Mouse (Mus musculus) small intestine, adult 2 months (tissue): ENCODE data around the gene Klhl9.
"Not testable (repeated sequence)": the region's sequence is repeated elsewhere in the genome, so short reads cannot be mapped to it uniquely, and the experiment has no call there.

Experiments used
- CTCF ChIP-seq: fragments of 200-500 bp; IDR thresholded peaks from 2 replicates; pipeline ENCODE4 v1.5.1; 2012; ENCODE audit warnings: low read depth, mild to moderate bottlenecking, control low read depth, inconsistent platforms, low read length, moderate library complexity, mixed read lengths; ENCODE audit not compliant: insufficient replicate concordance, insufficient read length; ENCODE audit errors: extremely low read depth
- POLR2A ChIP-seq: fragments of 200-500 bp; IDR thresholded peaks from 2 replicates; pipeline ENCODE4 v1.6.1; 2012; ENCODE audit warnings: low read depth, mild to moderate bottlenecking, control low read depth, inconsistent platforms, low read length, moderate library complexity

DNA sequence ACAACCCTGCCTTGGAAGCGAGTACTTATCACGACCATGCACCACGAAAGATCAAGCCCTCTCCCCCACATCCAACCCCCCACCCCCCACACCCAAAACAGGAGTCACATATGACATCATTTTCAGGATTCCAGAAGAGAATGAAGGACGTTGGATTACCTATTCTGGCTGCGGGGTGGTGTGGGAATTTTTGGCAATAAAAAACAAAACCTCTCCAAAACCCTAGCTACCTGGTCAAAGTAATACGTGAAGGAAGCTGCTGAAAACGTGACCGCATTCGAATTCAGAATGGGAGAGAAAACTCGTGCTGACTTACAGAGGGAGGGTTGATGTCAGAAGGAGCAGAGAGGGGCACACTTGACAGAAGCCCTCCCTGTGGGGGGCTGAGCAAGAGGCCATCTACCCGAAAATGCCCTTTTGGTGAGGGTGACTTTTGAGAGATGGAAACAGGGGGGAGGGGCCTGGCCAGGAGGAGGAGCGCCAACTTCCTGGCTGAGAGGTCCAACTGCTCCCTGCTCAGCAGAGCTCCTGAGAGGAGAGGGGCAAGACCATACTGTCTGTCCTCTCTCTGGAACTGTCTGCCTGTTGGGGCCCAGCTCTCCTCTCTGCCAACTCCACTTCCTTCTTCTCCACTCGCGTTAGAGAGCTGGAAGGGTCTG lies 37.5 kb upstream of the Klhl9 start, which contains the start of gene Gm13283:
- TF ChIP-seq CTCF, POLR2A: not testable (repeated sequence)
